Mouse (Mus musculus) ovary, postnatal 10 days (tissue): Measurements from ENCODE around the gene Slc41a1.
A peak's percentile ranks its signal among the peaks of the same experiment; 100 is the strongest.
"Not testable (repeated sequence)": the region's sequence is repeated elsewhere in the genome, so short reads cannot be mapped to it uniquely, and the experiment has no call there.

ENCODE experiments used
- DNase-seq: peaks from one replicate; pipeline ENCODE4 v3.0.0; 2022; ENCODE audit warnings: low spot score

The Slc41a1 gene

DNA sequence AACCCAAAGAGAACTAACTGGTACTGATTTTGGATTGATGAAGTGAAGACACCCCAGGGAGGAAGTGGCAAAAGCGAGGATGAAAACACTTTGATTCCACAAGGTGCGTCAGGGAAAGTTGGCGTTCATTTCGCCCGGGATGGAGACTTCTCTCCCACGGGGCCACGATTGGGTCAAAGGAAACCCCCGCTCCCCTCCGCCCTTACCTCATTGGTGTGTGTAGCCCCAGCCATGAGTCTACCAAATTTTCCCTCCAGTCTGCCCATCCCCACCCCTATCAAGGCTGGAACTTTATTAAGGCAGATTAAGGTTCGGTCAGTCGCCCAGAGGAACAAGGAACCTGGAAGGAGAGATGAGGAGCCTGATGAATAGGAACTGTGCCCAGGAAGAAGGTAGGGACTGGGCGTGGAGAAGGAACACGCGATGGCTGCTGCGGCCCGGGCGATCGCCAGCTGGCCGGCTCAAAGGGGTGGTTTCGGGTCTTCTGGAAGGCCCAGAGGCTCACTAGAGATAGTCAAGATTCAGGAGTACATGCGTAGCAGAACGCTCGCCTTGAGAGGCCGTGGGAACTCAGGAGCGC, at the start of gene Slc41a1:
Gene Slc41a1, plus strand, starts transcription at position 287 of the 580 bp plus-strand sequence.
- no peak for DNase-seq

DNA sequence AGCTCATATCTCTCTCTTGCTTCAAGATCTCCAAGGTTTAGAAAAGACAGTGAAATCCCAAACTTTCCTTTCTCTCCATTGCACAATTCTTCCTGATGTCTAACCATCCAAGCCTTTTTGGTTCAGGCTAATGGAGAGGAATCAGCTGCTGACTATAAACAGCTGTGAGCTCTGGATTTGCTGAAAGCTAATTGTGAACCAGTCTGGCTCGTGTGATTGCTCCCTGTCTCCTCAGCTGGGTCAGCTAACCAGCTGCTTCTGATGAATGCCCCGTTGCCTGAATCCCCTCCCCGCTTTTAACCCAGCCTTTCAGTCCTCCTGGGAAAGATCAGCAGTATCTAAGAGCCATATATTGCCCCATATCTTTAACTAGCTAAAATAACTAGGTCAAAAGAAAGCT, 32.7 kb upstream of the Slc41a1 start:
- no peak for DNase-seq

DNA sequence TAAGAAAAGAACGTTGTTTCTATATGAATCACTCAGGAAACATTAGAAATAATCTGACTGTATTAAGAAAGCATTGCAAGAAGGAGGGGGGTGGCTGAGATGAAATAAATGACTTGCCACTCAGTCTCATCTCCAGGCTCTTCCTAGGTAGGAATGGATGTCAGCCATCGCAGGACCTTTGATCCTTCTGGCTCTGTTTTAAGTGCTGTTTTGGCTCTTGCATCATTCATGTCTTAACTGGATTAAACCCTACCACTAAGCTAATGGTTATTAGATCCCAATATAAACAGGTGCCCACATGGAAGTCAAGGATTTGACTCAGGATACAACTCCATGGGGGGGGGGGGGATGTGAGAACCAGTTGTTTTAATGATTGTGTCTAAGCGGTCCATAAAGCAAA, 32.1 kb upstream of the Slc41a1 start:
- DNase-seq: no peak

DNA sequence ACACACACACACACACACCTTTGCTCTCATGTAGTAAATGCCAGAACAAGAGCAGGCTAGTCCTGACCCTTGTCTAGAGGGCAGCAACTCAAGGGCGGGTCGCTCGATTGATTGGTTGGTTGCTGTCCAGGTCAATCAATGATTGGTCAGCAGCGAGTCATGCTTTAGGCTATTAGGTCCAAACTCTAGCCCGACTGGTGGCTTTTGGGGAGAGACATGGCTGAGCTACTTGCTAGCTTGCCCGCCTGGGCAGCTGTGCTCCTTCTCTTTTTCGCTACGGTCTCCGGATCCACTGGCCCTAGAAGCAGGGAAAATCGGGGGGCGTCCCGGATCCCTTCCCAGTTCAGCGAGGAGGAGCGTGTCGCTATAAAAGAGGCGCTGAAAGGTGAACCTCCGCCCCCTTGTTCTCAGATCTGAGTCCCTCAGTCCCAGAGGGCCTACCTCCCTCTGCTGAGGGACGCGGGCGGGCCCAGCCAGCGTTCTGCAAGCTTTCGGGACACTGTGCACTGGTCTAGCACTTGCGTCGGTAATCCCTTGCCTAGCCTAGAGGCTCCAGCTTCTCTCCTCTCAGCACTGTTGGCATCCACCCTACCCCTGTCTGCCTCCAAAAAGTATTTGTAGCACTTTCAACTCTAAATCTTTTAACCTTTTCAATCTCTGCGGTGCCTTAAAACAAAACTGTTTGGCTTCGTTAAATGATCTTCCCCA, 29.9 kb upstream of the Slc41a1 start, which contains the start of gene Pm20d1:
Gene Pm20d1, plus strand, starts transcription at position 180 of the 708 bp plus-strand sequence.
- peak; percentile 7 for DNase-seq

DNA sequence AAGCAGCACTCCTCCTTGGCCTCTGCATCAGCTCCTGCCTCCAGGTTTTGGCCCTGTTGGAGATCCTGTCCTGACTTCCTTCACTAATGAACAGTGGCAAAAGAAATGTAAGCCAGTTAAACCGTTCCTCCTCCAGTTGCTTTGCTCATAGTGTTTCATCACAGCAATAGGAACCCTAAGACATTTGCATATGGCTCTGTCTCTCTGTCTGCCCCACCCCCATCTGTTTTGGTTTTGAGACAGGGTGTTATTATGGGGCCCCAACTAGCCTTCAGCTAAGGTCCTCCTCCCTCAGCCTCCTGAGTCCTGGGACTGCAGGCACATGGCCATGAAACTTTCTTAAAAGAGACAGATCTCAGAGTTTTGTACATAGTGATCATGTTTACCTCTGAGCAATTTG, 27.3 kb upstream of the Slc41a1 start:
- no peak for DNase-seq

DNA sequence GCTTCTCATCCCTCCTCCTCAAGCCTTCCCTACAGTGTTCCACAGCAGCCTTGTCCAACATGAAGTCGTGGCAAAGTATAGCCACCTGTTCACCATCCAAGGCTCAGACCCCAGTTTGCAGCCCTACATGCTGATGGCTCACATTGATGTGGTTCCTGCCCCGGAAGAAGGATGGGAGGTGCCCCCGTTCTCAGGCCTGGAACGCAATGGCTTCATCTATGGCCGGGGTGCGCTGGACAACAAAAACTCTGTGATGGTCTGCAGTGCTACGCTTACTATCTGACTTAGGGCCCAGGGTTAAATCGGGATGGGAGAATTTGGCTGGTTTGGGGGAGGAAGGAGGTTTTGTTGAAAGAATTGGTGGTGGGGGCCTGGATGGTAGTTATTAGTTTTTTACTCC, 26.2 kb upstream of the Slc41a1 start:
- no peak for DNase-seq

DNA sequence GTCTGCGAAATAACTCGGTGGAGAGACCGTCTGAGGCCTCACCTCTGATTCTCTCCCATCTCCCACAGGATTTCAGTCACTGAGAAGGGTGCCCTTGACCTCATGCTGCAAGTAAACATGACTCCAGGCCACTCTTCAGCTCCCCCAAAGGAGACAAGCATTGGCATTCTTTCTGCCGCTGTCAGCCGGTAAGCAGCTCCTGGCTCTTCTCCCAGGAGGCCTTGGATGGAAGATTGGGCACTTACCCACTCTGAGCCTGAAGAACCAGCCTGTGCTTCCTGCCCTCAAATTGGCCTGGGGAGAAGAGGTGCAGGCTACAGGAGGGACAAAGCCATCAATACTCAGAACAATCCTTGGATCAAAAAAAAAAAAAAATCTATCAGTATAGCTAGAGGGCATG, 24.6 kb upstream of the Slc41a1 start:
- DNase-seq: no peak

DNA sequence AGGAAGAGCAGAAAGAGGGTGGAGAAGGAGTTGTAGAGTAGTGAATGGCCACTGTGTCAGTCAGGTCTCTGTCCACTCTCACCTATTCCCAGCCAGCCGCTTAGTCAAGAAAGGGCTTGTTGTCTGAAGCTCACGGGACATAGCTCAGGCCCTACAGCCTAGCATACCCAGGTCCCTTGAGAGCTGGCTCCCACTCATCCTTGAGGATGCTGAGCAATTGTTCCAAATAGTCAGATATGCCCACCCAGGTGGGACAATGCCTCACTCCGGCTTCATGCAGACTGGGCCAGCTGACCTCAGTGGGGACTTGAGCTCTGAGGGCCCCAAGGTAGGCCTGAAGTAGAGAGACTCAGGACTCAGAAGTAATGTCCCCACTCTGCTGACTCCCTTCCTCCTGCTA, 23.1 kb upstream of the Slc41a1 start:
- DNase-seq: no peak

DNA sequence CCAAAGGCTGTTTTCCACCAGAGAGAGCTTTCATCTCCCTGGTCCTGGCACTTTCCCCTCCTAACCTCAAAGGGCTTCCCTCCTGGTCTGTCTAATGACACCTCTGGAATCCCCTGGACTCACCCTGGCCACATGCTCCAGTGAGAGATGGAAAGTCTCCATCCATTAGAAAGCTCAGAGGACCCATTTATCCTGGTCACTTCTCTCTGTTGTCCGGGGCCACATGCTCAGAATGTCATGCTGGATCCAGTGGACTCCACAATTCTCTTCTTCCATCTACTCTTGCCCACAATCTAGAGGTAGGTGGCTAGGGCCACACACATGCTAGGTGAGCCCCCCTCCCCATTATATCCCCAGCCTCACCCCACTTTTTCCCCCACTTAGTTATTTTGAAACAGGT, 18.3 kb upstream of the Slc41a1 start:
- no peak for DNase-seq

DNA sequence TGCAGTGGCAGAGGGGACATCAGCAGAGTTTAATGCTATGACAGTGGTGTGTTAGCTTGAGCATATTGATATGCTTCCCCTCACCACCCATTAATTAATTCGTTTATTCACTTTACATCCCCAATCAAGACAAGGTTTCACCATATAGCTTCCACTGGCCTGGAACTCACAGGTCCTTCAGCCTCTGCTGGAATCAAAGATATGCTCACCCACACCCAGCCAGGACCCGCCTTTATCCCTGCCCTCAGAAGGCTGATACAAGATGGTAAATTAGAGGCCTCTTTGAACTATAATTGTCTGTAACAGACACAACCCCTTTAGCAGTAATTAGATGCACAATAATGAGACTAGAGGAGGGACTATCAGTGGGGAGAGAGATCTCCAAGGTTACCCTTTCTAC, 17.6 kb upstream of the Slc41a1 start:
- DNase-seq: no peak

DNA sequence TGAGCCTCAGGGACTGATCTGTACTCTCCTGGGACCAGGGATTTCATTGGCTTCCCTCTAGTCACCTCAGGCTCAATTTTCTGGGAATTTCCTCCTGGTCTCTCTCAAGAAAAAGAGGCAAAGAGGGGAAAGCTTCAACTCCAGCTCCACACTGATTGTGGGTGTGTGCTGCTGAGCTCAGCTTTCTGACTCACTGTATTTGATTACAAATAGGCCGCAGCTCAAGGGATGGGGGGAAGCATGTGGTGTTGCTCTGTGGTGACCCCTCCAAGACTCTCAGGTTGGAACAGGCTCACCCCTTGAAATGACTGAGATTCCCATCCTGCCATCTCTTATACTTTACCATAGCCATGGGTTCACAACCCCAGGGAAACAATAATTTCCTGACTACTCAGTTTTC, 15.9 kb upstream of the Slc41a1 start:
- DNase-seq: no peak

DNA sequence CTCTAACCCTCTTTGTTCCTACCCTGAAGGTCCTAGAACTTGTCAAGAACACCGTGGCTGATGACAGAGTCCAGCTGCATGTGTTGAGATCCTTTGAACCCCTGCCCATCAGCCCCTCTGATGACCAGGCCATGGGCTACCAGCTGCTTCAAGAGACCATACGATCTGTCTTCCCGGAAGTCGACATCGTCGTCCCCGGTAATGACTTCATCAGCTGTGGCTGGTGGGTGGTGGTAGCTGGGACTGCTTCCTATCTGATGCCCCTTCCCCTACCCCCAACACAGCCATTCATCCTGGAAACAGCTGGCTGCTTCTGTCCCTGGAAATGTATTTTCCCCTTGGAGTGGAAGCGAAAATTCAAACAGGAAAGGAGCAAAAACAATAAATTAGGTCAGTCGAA, 15.3 kb upstream of the Slc41a1 start:
- no peak for DNase-seq

DNA sequence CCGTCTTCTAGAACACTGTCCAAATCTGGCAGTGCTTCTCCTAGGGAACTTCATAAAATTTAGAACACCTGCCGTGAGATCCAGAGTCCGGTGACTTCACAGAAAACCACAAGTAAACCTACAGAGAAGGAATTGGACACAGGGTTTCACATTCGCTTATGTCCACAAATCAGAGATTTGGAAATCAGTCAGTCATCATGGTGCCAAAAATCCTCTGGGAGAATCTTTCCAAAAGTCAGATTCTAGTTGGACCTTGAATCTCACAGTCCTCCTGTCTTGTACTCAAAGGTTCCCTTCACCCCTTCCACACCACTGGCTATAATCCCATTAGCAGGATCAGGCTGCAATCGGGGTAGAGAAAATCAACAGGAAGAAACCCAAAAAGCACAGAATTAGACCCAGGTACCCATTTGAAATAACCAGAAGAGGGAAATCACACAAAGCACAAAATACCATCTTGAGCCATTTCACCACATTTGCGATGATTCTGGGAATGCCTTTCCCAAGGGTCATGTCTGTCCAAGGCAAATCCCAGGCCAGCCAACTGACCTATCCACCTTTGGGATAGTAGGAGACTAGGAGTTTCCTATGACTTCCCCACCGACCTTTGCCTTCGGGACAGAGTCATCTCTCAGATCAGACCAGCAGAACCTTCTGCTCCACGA, 14.5 kb upstream of the Slc41a1 start:
- DNase-seq: no peak

DNA sequence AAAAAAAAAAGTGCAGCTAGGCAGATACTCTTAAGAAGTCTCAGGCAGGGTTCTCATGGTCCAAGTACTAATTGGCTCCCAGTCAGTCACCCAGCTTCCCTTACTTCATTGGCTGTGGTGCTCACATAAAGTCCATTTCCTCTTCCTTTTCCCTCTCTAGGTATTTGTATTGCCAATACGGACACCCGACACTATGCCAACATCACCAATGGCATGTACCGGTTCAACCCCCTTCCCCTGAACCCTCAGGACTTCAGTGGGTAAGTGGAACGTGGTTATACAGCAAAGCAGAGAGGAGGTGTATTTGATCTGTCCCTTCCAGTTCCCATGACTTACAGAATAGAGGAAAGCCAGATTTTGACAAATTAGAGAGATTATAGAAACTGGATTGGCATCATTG, 13.6 kb upstream of the Slc41a1 start:
- no peak for DNase-seq

DNA sequence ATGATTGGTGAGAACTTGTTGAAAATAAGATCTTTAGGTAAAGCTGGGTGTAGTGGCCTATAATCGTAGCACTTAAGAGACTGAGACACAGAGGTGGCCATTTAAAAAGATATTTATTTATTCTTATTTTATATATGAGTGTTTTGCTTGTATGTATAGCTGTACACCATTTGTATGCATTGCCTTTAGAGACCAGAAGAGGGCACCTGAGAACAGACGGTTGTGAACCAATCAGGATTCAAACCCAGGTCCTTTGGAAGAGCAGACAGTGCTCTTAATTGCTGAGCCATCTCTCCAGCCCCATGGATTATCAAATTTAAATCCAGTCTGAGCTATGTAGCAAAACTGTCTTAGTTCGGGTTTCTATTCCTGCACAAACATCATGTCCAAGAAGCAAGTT, 13.1 kb upstream of the Slc41a1 start:
- DNase-seq: no peak

DNA sequence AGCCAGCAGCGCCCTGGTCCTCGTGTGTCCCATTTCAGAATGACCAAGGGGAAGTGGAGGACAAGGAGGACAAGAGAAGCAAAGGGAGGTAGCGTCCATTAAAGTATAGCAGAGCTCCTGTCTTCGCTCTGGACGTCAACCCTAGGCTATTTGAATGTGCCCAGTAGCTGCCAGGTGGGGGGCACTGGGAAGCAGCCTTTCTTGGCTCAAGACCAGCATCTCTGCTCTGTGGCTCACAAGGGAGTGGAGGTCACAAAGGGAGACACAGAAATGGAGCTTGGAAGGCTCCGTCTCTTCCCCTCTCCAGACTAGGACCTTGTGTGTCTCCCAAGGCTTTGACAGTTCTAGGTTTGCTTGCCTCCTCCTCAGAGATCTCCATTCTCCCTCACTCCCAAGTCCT, 10.4 kb upstream of the Slc41a1 start:
- no peak for DNase-seq

DNA sequence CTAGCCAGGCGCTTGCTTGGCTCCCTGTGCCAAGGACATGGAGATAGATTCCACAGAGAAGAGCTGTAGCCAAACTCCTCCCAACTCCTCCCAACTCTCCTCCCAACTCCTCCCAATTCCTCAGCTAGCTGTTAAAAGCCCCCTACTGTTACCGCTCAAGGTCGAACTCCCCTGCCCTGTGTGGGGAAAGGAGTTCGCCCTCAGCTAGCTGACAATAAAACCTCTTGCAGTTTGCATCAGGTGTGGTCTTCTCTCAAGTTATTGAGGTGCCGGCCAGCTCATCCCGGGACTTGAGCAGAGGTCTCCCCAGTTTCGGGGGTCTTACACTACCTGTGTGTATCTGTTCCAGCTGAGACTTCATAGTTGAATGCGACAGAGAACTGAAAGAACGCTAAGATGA, 6.9 kb upstream of the Slc41a1 start:
- DNase-seq: not testable (repeated sequence)

DNA sequence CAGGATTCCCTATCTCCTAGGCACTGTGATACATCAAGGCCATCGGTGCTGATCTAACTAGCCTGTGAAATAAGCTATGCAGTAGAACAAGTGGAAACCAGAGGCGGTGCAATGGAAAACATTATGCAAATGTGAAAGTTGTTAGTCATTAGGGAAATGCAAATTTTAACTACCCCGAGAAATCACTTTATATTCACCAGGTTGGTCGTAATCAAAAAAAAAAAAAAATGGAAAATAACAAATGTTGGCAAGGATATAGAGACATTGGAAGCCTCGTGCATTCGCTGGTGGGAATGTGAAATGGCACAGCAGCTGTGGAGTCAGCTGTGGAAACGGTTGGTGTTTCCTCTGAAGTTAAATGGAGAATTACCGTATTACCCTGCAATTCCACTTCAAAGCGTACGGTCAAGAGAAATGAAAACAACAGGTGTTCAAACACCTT, 6.4 kb upstream of the Slc41a1 start:
- DNase-seq: no peak

DNA sequence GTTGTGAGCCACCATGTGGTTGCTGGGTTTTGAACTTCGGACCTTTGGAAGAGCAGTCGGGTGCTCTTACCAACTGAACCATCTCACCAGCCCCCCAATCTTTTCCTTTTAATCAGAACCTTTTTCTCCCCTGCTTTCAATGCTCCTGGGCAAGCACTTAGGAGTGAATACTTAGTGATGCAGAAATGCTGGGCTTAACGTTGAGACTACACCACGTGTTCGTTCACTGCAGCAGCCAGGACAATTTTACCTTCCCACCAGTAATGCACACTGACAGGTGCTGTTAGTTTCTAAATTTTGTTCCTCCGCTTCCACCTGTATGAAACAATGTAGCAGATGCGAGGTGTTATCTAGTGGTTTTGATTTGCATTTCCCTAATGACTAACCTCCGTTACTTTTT, 5.0 kb upstream of the Slc41a1 start:
- no peak for DNase-seq

DNA sequence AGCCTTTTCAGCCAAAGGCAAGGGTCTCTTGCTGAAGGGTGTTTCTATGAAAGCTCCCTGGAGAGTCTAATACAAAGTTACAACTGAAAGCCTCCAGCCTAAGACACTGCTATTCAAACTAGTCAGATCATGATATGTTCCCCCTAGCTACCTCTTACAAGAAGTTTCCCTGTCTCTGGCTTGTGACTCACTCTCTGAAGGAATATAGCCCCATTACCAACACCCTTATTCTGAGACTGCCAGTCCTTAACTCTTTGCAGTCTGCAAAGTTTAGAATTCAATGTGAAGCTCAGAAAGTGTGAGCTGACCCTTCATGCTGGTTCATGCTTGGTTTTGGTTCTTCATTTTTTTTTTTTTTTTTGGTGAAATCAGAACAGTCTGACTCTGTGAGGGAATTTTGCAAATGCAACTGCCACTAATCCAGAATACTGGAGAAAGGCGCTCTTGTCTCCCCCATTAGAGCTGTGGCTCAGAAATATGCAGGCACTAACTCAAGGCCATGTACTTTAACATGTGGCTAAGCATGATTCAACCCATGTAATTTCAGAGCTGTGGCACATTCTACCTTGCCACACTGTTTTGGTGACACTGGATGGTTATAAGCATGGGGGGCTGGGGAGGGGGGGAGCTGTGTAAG, 4.3 kb upstream of the Slc41a1 start:
- DNase-seq: no peak

DNA sequence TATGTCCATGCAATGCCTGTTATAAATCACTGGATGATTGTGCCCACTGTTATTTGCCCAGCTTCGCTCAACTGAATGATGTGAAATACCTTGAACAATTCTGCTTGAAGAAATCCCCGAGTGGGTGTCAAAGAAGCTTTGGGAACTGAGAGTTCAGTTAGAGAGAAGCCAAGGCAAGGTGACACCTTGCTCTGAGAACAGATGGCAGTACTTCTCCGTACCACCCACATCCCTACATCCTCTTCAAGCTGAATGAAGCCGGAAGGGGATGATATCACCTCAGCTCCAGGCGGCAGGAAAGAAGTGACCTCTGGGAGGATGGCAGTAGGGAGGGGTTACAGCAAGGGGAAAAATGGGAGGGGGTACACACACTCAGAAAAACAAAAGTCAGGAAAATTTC, 3.7 kb upstream of the Slc41a1 start:
- DNase-seq: no peak

DNA sequence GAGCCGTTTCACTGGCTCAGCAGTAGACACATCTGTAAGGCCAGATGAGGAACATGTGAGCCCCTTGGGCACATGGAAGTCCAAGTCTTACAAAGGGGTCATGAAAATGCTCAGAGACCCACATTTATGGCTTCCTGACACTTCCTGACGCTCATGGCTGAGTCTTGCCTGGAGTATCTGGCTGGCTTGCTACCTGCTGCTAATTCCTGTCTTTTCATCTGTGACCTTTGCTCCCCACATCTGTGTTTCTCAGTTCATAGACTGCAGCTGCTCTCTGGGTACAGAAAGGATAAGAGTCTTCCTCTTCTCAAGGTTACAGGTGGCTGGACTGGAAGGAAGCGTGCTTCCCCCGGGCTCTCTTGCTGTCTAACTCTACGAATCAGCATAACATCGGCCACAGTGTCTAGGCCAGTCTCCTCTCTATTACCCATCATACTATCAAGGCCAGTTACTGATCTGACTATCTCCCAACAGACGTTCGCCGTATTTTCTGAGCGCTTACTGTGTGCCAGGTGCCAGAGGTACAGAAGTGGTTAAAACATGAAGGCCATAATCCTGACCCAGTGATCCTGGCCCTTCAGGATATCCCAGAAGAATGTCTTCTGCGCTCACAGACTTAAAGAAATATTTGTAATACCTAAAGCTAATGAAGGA, 2.6 kb upstream of the Slc41a1 start:
- no peak for DNase-seq
